Mouse (Mus musculus) E14TG2a.4 (cell line): ENCODE measurements around the gene Afmid.

ENCODE experiments used
- H3K27me3 ChIP-seq: 2 replicates; pipeline ENCODE4 v1.6.1; 2014; ENCODE audit warnings: low read length, control low read depth; ENCODE audit not compliant: insufficient read depth
- H3K36me3 ChIP-seq: 2 replicates; pipeline ENCODE4 v1.6.1; 2014; ENCODE audit warnings: low read length, control low read depth; ENCODE audit not compliant: insufficient read depth
- H3K4me1 ChIP-seq: replicated peaks from 2 replicates; pipeline ENCODE4 v1.6.1; 2014; ENCODE audit warnings: low read depth, low read length, control low read depth
- H3K4me3 ChIP-seq: replicated peaks from 2 replicates; pipeline ENCODE4 v1.5.1; 2014; ENCODE audit warnings: mild to moderate bottlenecking, low read length
- H3K9me3 ChIP-seq: 2 replicates; pipeline ENCODE4 v1.6.1; 2014; ENCODE audit warnings: low read length, control low read depth
- CTCF ChIP-seq: conservative IDR thresholded peaks from 2 replicates; pipeline ENCODE4 v1.5.1; 2014; ENCODE audit warnings: low read length
- NANOG ChIP-seq: IDR thresholded peaks from 2 replicates; pipeline ENCODE4 v1.6.1; 2014; ENCODE audit warnings: borderline replicate concordance, low read length, mixed read lengths
- POU5F1 ChIP-seq: IDR thresholded peaks from 2 replicates; pipeline ENCODE4 v1.6.1; 2014; ENCODE audit warnings: low read length, borderline replicate concordance

Afmid gene

GRCm38 (mm10) chr11:117872861-117873608 is 47.3 kb downstream of the Afmid start, which contains the start of gene Tha1:
TSS of gene Tha1 (minus strand) at chr11:117873481.
- H3K36me3 ChIP-seq, result peaks cover 3% of the 10 kb centered on the region; the same call in 1 of the 2 replicates
- peaks cover 97% of the 10 kb centered on the region for H3K4me1 ChIP-seq

GRCm38 (mm10) chr11:117874419-117874818 is 48.7 kb downstream of the Afmid start:
- Histone ChIP-seq H3K4me1 (peaks cover 96% of the 10 kb centered on the region), H3K9me3 (no peaks in the 10 kb centered on the region), H3K36me3 (peaks cover 4% of the 10 kb centered on the region; the same call in 1 of the 2 replicates), H3K4me3 (no peak overlapping the region), H3K27me3 (peaks cover 5% of the 10 kb centered on the region; the same call in 1 of the 2 replicates)
- TF ChIP-seq NANOG (no peak), POU5F1 (no peak), CTCF (peak; percentile 87)

More at GRCm38 (mm10) chr11:117872861-117873608, 47.3 kb downstream of the Afmid start, which contains the start of gene Tha1:
- no peaks in the 10 kb centered on the region for H3K9me3 ChIP-seq
- TF ChIP-seq CTCF (no peak), NANOG (no peak), POU5F1 (no peak)
- H3K4me3 ChIP-seq, result peak within 1 kb of the TSS; percentile 86
- H3K27me3 ChIP-seq, result peaks cover 5% of the 10 kb centered on the region

GRCm38 (mm10) chr11:117875681-117876080 is 50.0 kb downstream of the Afmid start:
- no peak for TF ChIP-seq POU5F1
- TF ChIP-seq CTCF, result no peak
- no peak for TF ChIP-seq NANOG

GRCm38 (mm10) chr11:117877917-117878745 is 52.4 kb downstream of the Afmid start:
- Histone ChIP-seq H3K4me3 (peak overlapping the region; percentile 73), H3K36me3 (peaks cover 4% of the 10 kb centered on the region; the same call in 1 of the 2 replicates), H3K4me1 (peaks cover 97% of the 10 kb centered on the region), H3K27me3 (no peaks in the 10 kb centered on the region), H3K9me3 (no peaks in the 10 kb centered on the region)
- TF ChIP-seq NANOG (no peak), CTCF (no peak), POU5F1 (no peak)

More at GRCm38 (mm10) chr11:117875681-117876080, 50.0 kb downstream of the Afmid start:
- Histone ChIP-seq H3K36me3 (peaks cover 4% of the 10 kb centered on the region; the same call in 1 of the 2 replicates), H3K27me3 (peaks cover 5% of the 10 kb centered on the region; the same call in 1 of the 2 replicates), H3K4me1 (peaks cover 98% of the 10 kb centered on the region), H3K9me3 (no peaks in the 10 kb centered on the region), H3K4me3 (peak overlapping the region; percentile 73)

- Histone ChIP-seq H3K4me1 (peaks cover 97% of the 10 kb centered on the region), H3K9me3 (no peaks in the 10 kb centered on the region), H3K4me3 (peak overlapping the region; percentile 73), H3K27me3 (no peaks in the 10 kb centered on the region), H3K36me3 (peaks cover 4% of the 10 kb centered on the region; the same call in 1 of the 2 replicates)
- TF ChIP-seq POU5F1 (no peak), CTCF (no peak), NANOG (no peak)
Observed at GRCm38 (mm10) chr11:117878892-117879291, 53.2 kb downstream of the Afmid start.

- Histone ChIP-seq H3K36me3 (peaks cover 4% of the 10 kb centered on the region; the same call in 1 of the 2 replicates), H3K4me1 (peaks cover 99% of the 10 kb centered on the region), H3K9me3 (no peaks in the 10 kb centered on the region), H3K27me3 (no peaks in the 10 kb centered on the region), H3K4me3 (peak overlapping the region; percentile 73)
- TF ChIP-seq NANOG (no peak), CTCF (no peak), POU5F1 (no peak)
Observed at GRCm38 (mm10) chr11:117879676-117880075, 54.0 kb downstream of the Afmid start.

GRCm38 (mm10) chr11:117880336-117880976 is 54.7 kb downstream of the Afmid start:
- no peak overlapping the region for H3K4me3 ChIP-seq
- TF ChIP-seq POU5F1 (no peak), NANOG (no peak), CTCF (no peak)
- peaks cover 93% of the 10 kb centered on the region for H3K4me1 ChIP-seq
- peaks cover 7% of the 10 kb centered on the region; the same call in 1 of the 2 replicates for H3K9me3 ChIP-seq
- H3K36me3 ChIP-seq, result peaks cover 4% of the 10 kb centered on the region; the same call in 1 of the 2 replicates
- no peaks in the 10 kb centered on the region for H3K27me3 ChIP-seq
